Mouse (Mus musculus): ENCODE data around the gene Irf2. TPM values are rescaled to one million over a fixed set of nuclear protein-coding genes. Genes with fewer than 3 reads are reported as not detected.

Irf2 gene
- polyA plus RNA-seq (2015; fragmentation: Nextera tagmentation; extraction: Ambion mirVana), result 10.2 and 18.6 TPM in 2 replicates

GRCm38 (mm10) chr8:46739003-46739949 lies at the start of gene Irf2:
TSS of gene Irf2 (plus strand) at chr8:46739732.
- Histone ChIP-seq H3K9me3 (replicated peaks) (no peaks in the 10 kb centered on the region; the same call in 1 of the 2 replicates), H3K36me3 (no peaks in the 10 kb centered on the region), H3K27me3 (replicated peaks) (no peaks in the 10 kb centered on the region), H3K9ac (replicated peaks) (peak within 1 kb of the TSS; percentile 96), H3K4me1 (peaks cover 25% of the 10 kb centered on the region), H3K4me2 (peak within 1 kb of the TSS; percentile 86), H3K4me3 (replicated peaks) (peak within 1 kb of the TSS; percentile 80), H3K27ac (replicated peaks) (peak within 1 kb of the TSS; percentile 90)
- ATAC-seq (ENCODE audit: low FRiP score), result peak; percentile 67
- under 1% methylated on average over 49 of the region's 51 CpGs for WGBS

GRCm38 (mm10) chr8:46690111-46690510 lies 49.4 kb upstream of the Irf2 start:
- WGBS, result 10% methylated on average over 5 of the region's 5 CpGs
- no peak overlapping the region for H3K4me2 ChIP-seq
- no peaks in the 10 kb centered on the region for H3K36me3 ChIP-seq
- no peak overlapping the region for H3K9ac ChIP-seq (replicated peaks)
- H3K4me3 ChIP-seq (replicated peaks), result no peak overlapping the region
- H3K4me1 ChIP-seq, result 0 out of 2 replicates have a peak, but pooled peaks cover 4% of the 10 kb centered on the region
- no peaks in the 10 kb centered on the region for H3K27me3 ChIP-seq (replicated peaks)
- H3K27ac ChIP-seq (replicated peaks), result no peak overlapping the region
- H3K9me3 ChIP-seq (replicated peaks), result no peaks in the 10 kb centered on the region
- ATAC-seq (ENCODE audit: low FRiP score), result no peak

- WGBS, result 45% methylated on average over 5 of the region's 5 CpGs
- H3K4me3 ChIP-seq (replicated peaks), result no peak overlapping the region
- no peak overlapping the region for H3K9ac ChIP-seq (replicated peaks)
- ATAC-seq (ENCODE audit: low FRiP score), result no peak
- no peaks in the 10 kb centered on the region for H3K36me3 ChIP-seq
- 0 out of 2 replicates have a peak, but pooled peaks cover 4% of the 10 kb centered on the region for H3K4me1 ChIP-seq
- H3K4me2 ChIP-seq, result no peak overlapping the region
- no peak overlapping the region for H3K27ac ChIP-seq (replicated peaks)
- H3K27me3 ChIP-seq (replicated peaks), result no peaks in the 10 kb centered on the region
- H3K9me3 ChIP-seq (replicated peaks), result no peaks in the 10 kb centered on the region
Observed at GRCm38 (mm10) chr8:46690581-46690980, 49.0 kb upstream of the Irf2 start.

GRCm38 (mm10) chr8:46691360-46691759 lies 48.2 kb upstream of the Irf2 start:
- H3K36me3 ChIP-seq, result no peaks in the 10 kb centered on the region
- H3K4me3 ChIP-seq (replicated peaks), result no peak overlapping the region
- H3K9ac ChIP-seq (replicated peaks), result no peak overlapping the region
- 36% methylated on average over 7 of the region's 7 CpGs for WGBS
- no peak overlapping the region for H3K4me2 ChIP-seq
- no peak overlapping the region for H3K27ac ChIP-seq (replicated peaks)
- no peaks in the 10 kb centered on the region for H3K27me3 ChIP-seq (replicated peaks)
- ATAC-seq (ENCODE audit: low FRiP score), result no peak
- H3K9me3 ChIP-seq (replicated peaks), result no peaks in the 10 kb centered on the region
- peaks cover 5% of the 10 kb centered on the region for H3K4me1 ChIP-seq

- WGBS, result 52% methylated on average over 15 of the region's 15 CpGs
- Histone ChIP-seq H3K27ac (replicated peaks) (no peak overlapping the region), H3K9ac (replicated peaks) (no peak overlapping the region), H3K4me1 (peaks cover 9% of the 10 kb centered on the region), H3K9me3 (replicated peaks) (no peaks in the 10 kb centered on the region), H3K27me3 (replicated peaks) (no peaks in the 10 kb centered on the region), H3K36me3 (no peaks in the 10 kb centered on the region), H3K4me2 (peak overlapping the region; percentile 19; the same call in 1 of the 2 replicates), H3K4me3 (replicated peaks) (no peak overlapping the region)
- ATAC-seq (ENCODE audit: low FRiP score), result 0 out of 2 replicates have a peak, but pooled peaks have one; percentile 24
Observed at GRCm38 (mm10) chr8:46696256-46697041, 43.1 kb upstream of the Irf2 start.

- no peak for ATAC-seq (ENCODE audit: low FRiP score)
- WGBS, result 72% methylated on average over 4 of the region's 4 CpGs
- no peaks in the 10 kb centered on the region for H3K9me3 ChIP-seq (replicated peaks)
- no peak overlapping the region for H3K4me2 ChIP-seq
- no peak overlapping the region for H3K27ac ChIP-seq (replicated peaks)
- H3K27me3 ChIP-seq (replicated peaks), result no peaks in the 10 kb centered on the region
- no peak overlapping the region for H3K4me3 ChIP-seq (replicated peaks)
- peaks cover 7% of the 10 kb centered on the region for H3K4me1 ChIP-seq
- H3K9ac ChIP-seq (replicated peaks), result no peak overlapping the region
- H3K36me3 ChIP-seq, result no peaks in the 10 kb centered on the region
Observed at GRCm38 (mm10) chr8:46697566-46697965, 42.0 kb upstream of the Irf2 start.

- 93% methylated on average over 5 of the region's 5 CpGs for WGBS
- Histone ChIP-seq H3K4me2 (no peak overlapping the region), H3K4me1 (peaks cover 7% of the 10 kb centered on the region), H3K36me3 (no peaks in the 10 kb centered on the region), H3K9me3 (replicated peaks) (no peaks in the 10 kb centered on the region), H3K27ac (replicated peaks) (no peak overlapping the region), H3K27me3 (replicated peaks) (no peaks in the 10 kb centered on the region), H3K9ac (replicated peaks) (no peak overlapping the region), H3K4me3 (replicated peaks) (no peak overlapping the region)
- no peak for ATAC-seq (ENCODE audit: low FRiP score)
Observed at GRCm38 (mm10) chr8:46698162-46698561, 41.4 kb upstream of the Irf2 start.

GRCm38 (mm10) chr8:46705145-46705544 lies 34.4 kb upstream of the Irf2 start:
- 88% methylated on average over 2 of the region's 2 CpGs for WGBS
- no peaks in the 10 kb centered on the region for H3K9me3 ChIP-seq (replicated peaks)
- no peak for ATAC-seq (ENCODE audit: low FRiP score)
- H3K4me1 ChIP-seq, result no peaks in the 10 kb centered on the region
- no peaks in the 10 kb centered on the region for H3K36me3 ChIP-seq
- no peak overlapping the region for H3K9ac ChIP-seq (replicated peaks)
- H3K4me2 ChIP-seq, result no peak overlapping the region
- H3K4me3 ChIP-seq (replicated peaks), result no peak overlapping the region
- H3K27ac ChIP-seq (replicated peaks), result no peak overlapping the region
- no peaks in the 10 kb centered on the region for H3K27me3 ChIP-seq (replicated peaks)

GRCm38 (mm10) chr8:46706730-46707129 lies 32.8 kb upstream of the Irf2 start:
- H3K9ac ChIP-seq (replicated peaks), result no peak overlapping the region
- no peak overlapping the region for H3K27ac ChIP-seq (replicated peaks)
- H3K9me3 ChIP-seq (replicated peaks), result no peaks in the 10 kb centered on the region
- ATAC-seq (ENCODE audit: low FRiP score), result no peak
- H3K27me3 ChIP-seq (replicated peaks), result no peaks in the 10 kb centered on the region
- H3K4me2 ChIP-seq, result no peak overlapping the region
- H3K4me3 ChIP-seq (replicated peaks), result no peak overlapping the region
- WGBS, result 75% methylated on average over 5 of the region's 5 CpGs
- no peaks in the 10 kb centered on the region for H3K36me3 ChIP-seq
- H3K4me1 ChIP-seq, result no peaks in the 10 kb centered on the region

- H3K9ac ChIP-seq (replicated peaks), result no peak overlapping the region
- no peaks in the 10 kb centered on the region for H3K36me3 ChIP-seq
- H3K4me1 ChIP-seq, result no peaks in the 10 kb centered on the region
- no peaks in the 10 kb centered on the region for H3K27me3 ChIP-seq (replicated peaks)
- WGBS, result 86% methylated on average over 4 of the region's 4 CpGs
- H3K4me3 ChIP-seq (replicated peaks), result no peak overlapping the region
- ATAC-seq (ENCODE audit: low FRiP score), result no peak
- no peak overlapping the region for H3K27ac ChIP-seq (replicated peaks)
- no peaks in the 10 kb centered on the region for H3K9me3 ChIP-seq (replicated peaks)
- H3K4me2 ChIP-seq, result no peak overlapping the region
Observed at GRCm38 (mm10) chr8:46709302-46709701, 30.2 kb upstream of the Irf2 start.

- no peaks in the 10 kb centered on the region for H3K4me1 ChIP-seq
- no peak overlapping the region for H3K9ac ChIP-seq (replicated peaks)
- ATAC-seq (ENCODE audit: low FRiP score), result no peak
- no peak overlapping the region for H3K4me3 ChIP-seq (replicated peaks)
- H3K4me2 ChIP-seq, result no peak overlapping the region
- no peak overlapping the region for H3K27ac ChIP-seq (replicated peaks)
- no peaks in the 10 kb centered on the region for H3K27me3 ChIP-seq (replicated peaks)
- no peaks in the 10 kb centered on the region for H3K9me3 ChIP-seq (replicated peaks)
- no peaks in the 10 kb centered on the region for H3K36me3 ChIP-seq
- WGBS, result 89% methylated on average over 8 of the region's 8 CpGs
Observed at GRCm38 (mm10) chr8:46710289-46710688, 29.2 kb upstream of the Irf2 start.

All from neural tube, embryonic 15.5 days (tissue).